Mouse (Mus musculus) neural tube, embryonic 13.5 days (tissue): ENCODE results near the gene Ola1. TPM values are rescaled to one million over a fixed set of nuclear protein-coding genes. Genes with fewer than 3 reads are reported as not detected.

Source experiments
- ATAC-seq: fragments of 200-750 bp; cut with Nextera tagmentation; 2 replicates; pipeline ENCODE4 v1.8.0; 2017; ENCODE audit warnings: low read depth, mild to moderate bottlenecking, moderate TSS enrichment, moderate library complexity
- H3K27ac ChIP-seq: fragments of 300-500 bp; sonication (generic); replicated peaks from 2 replicates; pipeline ENCODE4 v1.5.1; 2015; ENCODE audit warnings: moderate library complexity, mild to moderate bottlenecking, inconsistent platforms
- H3K27me3 ChIP-seq: fragments of 300-500 bp; sonication (generic); 2 replicates; pipeline ENCODE4 v1.6.1; 2015; ENCODE audit warnings: mild to moderate bottlenecking, inconsistent platforms
- H3K36me3 ChIP-seq: fragments of 300-500 bp; sonication (generic); 2 replicates; pipeline ENCODE4 v1.6.1; 2015; ENCODE audit warnings: mild to moderate bottlenecking, inconsistent platforms
- H3K4me1 ChIP-seq: fragments of 300-500 bp; sonication (generic); replicated peaks from 2 replicates; pipeline ENCODE4 v1.6.1; 2015; ENCODE audit warnings: inconsistent platforms
- H3K4me2 ChIP-seq: fragments of 300-500 bp; sonication (generic); 2 replicates; pipeline ENCODE4 v1.6.1; 2015; ENCODE audit warnings: inconsistent platforms, mild to moderate bottlenecking, moderate library complexity
- H3K4me3 ChIP-seq: fragments of 300-500 bp; sonication (generic); 2 replicates; pipeline ENCODE4 v1.5.1; 2015; ENCODE audit warnings: mild to moderate bottlenecking, inconsistent platforms
- H3K9ac ChIP-seq: fragments of 300-500 bp; sonication (generic); 2 replicates; pipeline ENCODE4 v1.6.1; 2015; ENCODE audit warnings: moderate library complexity, mild to moderate bottlenecking, inconsistent platforms
- H3K9me3 ChIP-seq: fragments of 300-500 bp; sonication (generic); 2 replicates; pipeline ENCODE4 v1.6.1; 2016; ENCODE audit warnings: inconsistent platforms
- WGBS: fragments of 180-500 bp; shearing (Covaris S2); methylation state at CpG from one replicate; pipeline ENCODE4 v1.1.7; 2015; 5-methylcytosine and 5-hydroxymethylcytosine counted together
- polyA plus RNA-seq: library from polyadenylated mRNA; unstranded; fragments of >200 nt; fragmentation: Nextera tagmentation; extraction: Ambion mirVana; gene quantifications from 2 replicates; pipeline ENCODE4 v1.2.1, GENCODE M21; 2015

Gene Ola1
- polyA plus RNA-seq, 1 experiment from 2014 or later = 102 TPM

DNA sequence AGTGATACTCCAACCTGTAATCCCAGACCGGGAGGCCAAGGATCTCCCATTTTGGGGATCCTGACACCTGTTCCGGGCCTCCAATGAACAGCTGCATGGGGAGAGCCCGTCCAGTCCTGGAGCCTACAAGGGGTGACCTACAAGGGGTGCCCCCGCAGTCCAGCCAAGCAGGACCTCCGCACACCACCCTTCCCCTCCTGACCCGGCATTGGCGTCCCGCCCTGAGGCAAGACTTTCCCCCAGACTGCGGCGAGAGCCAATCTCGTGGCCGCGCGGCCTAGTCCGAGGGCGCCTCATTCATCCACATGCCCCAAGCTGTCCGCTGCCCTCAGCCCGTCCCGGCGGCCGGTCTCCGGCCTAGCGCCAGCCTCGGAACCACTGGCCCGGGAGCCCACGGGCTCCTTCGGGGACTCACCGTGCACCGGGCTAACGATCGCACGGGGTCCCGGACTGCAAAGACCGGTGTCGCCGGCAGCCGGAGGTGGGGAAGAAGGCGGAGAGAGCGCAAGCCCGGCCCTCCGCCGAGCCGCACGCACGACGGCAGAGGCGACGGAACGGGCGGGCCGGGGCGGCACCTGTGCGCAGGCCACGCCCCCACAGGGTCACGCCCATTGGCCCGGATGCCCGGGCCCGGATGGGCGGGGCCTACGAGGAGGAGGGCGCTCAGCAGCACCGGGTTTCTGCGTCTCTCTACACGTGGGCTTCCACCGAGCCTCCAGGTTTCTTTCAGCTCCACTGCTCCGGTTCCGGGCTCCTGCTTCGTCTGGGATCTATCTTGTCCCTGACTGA is 4.7 kb downstream of the Ola1 start:
- Histone ChIP-seq H3K36me3 (peaks cover 8% of the 10 kb centered on the region), H3K9ac (peak overlapping the region; percentile 89), H3K27ac (peak overlapping the region; percentile 38; the same call in 1 of the 2 replicates), H3K27me3 (no peaks in the 10 kb centered on the region; the same call in 1 of the 2 replicates), H3K4me1 (peaks cover 22% of the 10 kb centered on the region), H3K9me3 (no peaks in the 10 kb centered on the region), H3K4me3 (peak overlapping the region; percentile 80), H3K4me2 (peak overlapping the region; percentile 89)
- WGBS = under 1% methylated on average over 64 of the region's 68 CpGs
- peak; percentile 97 for ATAC-seq

DNA sequence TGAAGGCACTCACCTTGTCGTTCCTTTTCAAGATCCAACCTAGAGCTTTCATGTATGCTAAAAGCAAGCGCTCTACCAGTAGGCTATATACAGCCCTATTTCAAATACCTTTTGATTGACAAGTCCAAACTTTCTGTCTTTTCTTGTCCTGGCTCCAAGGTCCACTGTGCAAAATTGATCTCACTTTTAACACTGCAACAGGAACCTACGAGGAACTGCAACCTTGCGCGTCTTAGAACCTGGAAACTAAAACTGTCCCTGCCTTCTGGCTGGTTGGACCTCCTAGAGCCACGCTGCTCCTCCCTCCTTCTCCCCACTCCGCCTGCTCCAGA is 5.2 kb downstream of the Ola1 start:
- no peaks in the 10 kb centered on the region; the same call in 1 of the 2 replicates for H3K27me3 ChIP-seq
- H3K27ac ChIP-seq = 0 out of 2 replicates have a peak overlapping the region, but pooled peaks have one; percentile 38
- H3K9ac ChIP-seq = peak overlapping the region; percentile 89
- H3K4me2 ChIP-seq = peak overlapping the region; percentile 89
- H3K4me3 ChIP-seq = peak overlapping the region; percentile 80
- H3K4me1 ChIP-seq = peaks cover 22% of the 10 kb centered on the region
- 26% methylated on average over 7 of the region's 7 CpGs for WGBS
- H3K36me3 ChIP-seq = peaks cover 10% of the 10 kb centered on the region
- no peaks in the 10 kb centered on the region for H3K9me3 ChIP-seq
- ATAC-seq = no peak; the same call in 1 of the 2 replicates

DNA sequence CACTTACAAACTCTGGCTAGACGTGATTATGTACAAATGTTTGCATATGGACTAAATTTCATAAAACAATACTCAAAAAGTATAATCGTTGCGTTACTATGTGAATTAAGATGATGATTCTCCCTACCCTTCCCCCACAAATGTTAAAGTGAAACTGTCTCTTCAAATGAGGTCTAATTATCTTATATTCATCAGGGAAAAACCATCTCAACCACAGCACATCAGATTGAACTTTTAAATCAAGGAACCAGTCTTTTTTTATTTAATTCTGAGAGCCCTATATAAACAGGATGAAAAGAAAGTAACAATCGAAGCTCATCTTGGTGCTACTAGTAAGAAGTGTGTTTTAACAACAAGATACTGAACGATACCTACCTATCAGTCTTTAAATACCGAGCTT is 14.4 kb downstream of the Ola1 start:
- Histone ChIP-seq H3K4me2 (no peak overlapping the region), H3K4me1 (no peaks in the 10 kb centered on the region), H3K9me3 (no peaks in the 10 kb centered on the region), H3K4me3 (no peak overlapping the region), H3K27me3 (no peaks in the 10 kb centered on the region), H3K9ac (no peak overlapping the region), H3K36me3 (peaks cover 13% of the 10 kb centered on the region; the same call in 1 of the 2 replicates), H3K27ac (no peak overlapping the region)
- ATAC-seq = no peak
- WGBS = 91% methylated on average over 6 of the region's 6 CpGs

DNA sequence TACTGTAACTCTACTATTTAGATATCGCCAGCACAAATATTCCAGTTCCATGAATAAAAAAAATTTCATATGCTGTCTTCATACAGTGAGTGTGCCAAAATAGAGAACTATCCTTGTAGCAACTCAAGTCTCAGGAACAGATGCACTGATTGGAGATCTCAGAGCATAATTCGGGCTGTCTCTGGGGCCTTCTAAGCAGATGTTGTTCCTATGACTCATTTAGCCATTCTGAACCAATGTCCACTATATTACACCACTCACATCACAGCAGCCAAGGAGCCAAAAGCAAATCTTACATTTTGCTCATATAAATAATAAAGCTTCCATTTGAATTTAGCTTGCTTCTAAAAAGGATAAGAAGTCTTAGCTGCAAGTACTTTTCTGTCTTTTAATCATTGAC is 30.2 kb downstream of the Ola1 start:
- Histone ChIP-seq H3K9ac (no peak overlapping the region), H3K9me3 (no peaks in the 10 kb centered on the region), H3K36me3 (no peaks in the 10 kb centered on the region), H3K4me2 (no peak overlapping the region), H3K27me3 (no peaks in the 10 kb centered on the region), H3K27ac (no peak overlapping the region), H3K4me1 (no peaks in the 10 kb centered on the region), H3K4me3 (no peak overlapping the region)
- 99% methylated on average over 2 of the region's 2 CpGs for WGBS
- ATAC-seq = no peak

DNA sequence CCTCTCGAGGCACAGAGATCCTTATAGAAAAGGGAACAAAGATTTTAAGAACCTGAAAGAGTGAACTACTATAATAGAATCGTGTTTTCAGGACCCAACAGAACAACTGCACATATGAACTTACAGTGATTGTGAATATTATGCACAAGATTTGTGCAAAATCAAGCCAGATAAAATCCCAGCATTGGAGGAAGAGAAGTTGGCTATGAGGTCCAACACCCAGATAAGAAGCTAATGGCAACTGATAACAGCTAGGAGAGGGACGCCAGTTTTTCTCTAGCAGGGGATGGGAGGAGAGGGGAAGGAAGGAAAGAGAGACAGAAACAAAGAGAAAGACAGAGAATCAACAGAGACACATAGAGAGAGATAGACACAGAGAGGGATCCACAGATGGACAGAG is 33.5 kb downstream of the Ola1 start:
- no peak for ATAC-seq
- Histone ChIP-seq H3K4me2 (no peak overlapping the region), H3K27me3 (no peaks in the 10 kb centered on the region), H3K27ac (no peak overlapping the region), H3K4me1 (no peaks in the 10 kb centered on the region), H3K4me3 (no peak overlapping the region), H3K9me3 (no peaks in the 10 kb centered on the region), H3K36me3 (no peaks in the 10 kb centered on the region), H3K9ac (no peak overlapping the region)
- 90% methylated on average over 3 of the region's 3 CpGs for WGBS

DNA sequence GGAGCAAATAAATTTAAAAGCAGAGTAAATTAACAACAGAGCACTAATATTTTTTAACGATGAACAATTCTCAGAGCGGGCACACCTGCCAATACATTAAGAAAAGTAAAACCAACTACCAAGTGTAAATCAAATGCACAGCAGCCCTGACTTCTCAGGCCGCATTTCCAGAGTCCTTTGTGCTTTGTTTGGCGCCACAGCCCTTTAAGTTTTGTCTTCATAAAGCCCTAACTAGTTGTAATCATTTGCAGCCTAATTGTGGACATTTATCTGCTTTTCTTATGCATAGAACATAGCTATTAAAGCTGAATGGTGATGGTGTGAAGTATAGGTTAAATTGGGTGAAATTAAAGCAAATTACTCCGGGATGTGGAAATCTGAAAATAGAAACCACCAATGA is 49.2 kb downstream of the Ola1 start:
- no peak overlapping the region for H3K9ac ChIP-seq
- H3K4me3 ChIP-seq = no peak overlapping the region
- 41% methylated on average over 5 of the region's 5 CpGs for WGBS
- H3K4me1 ChIP-seq = 0 out of 2 replicates have a peak, but pooled peaks cover 3% of the 10 kb centered on the region
- no peak overlapping the region for H3K4me2 ChIP-seq
- no peak for ATAC-seq
- no peak overlapping the region for H3K27ac ChIP-seq
- no peaks in the 10 kb centered on the region for H3K36me3 ChIP-seq
- H3K27me3 ChIP-seq = no peaks in the 10 kb centered on the region
- H3K9me3 ChIP-seq = no peaks in the 10 kb centered on the region

- ATAC-seq = no peak
- H3K4me1 ChIP-seq = 0 out of 2 replicates have a peak, but pooled peaks cover 3% of the 10 kb centered on the region
- no peak overlapping the region for H3K4me3 ChIP-seq
- no peak overlapping the region for H3K4me2 ChIP-seq
- no peaks in the 10 kb centered on the region for H3K27me3 ChIP-seq
- H3K36me3 ChIP-seq = no peaks in the 10 kb centered on the region
- H3K9me3 ChIP-seq = no peaks in the 10 kb centered on the region
- no peak overlapping the region for H3K27ac ChIP-seq
- no peak overlapping the region for H3K9ac ChIP-seq
These were observed 51.6 kb downstream of the Ola1 start for GRCm38 (mm10) chr2:73167126-73167525.

DNA sequence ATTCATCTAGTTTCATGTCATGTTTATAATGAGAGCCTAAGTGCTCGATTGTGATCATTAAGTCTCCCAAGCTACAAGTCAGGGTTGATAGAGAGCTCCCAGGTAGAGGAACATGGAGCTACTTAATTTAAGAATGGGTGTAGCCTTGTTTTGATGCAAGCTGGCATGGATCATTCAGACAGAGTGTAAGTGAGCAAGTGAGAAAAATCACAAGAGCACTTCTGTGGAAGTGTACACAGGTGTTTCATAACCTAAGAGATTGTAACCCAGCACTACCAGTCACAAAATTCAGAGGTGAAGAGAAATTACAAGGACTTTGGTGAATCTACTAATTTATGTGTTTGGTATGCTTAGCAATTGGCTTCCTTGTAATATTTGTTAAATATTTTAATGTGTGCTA is 54.1 kb downstream of the Ola1 start:
- H3K9ac ChIP-seq = no peak overlapping the region
- no peak overlapping the region for H3K27ac ChIP-seq
- no peak for ATAC-seq
- no peak overlapping the region for H3K4me2 ChIP-seq
- WGBS = 81% methylated on average over 1 of the region's 1 CpGs
- H3K4me3 ChIP-seq = no peak overlapping the region
- 0 out of 2 replicates have a peak, but pooled peaks cover 3% of the 10 kb centered on the region for H3K4me1 ChIP-seq
- H3K9me3 ChIP-seq = no peaks in the 10 kb centered on the region
- no peaks in the 10 kb centered on the region for H3K27me3 ChIP-seq
- no peaks in the 10 kb centered on the region for H3K36me3 ChIP-seq

- Histone ChIP-seq H3K27ac (no peak overlapping the region), H3K9me3 (no peaks in the 10 kb centered on the region), H3K4me2 (no peak overlapping the region), H3K4me3 (no peak overlapping the region), H3K4me1 (0 out of 2 replicates have a peak, but pooled peaks cover 3% of the 10 kb centered on the region), H3K27me3 (no peaks in the 10 kb centered on the region), H3K9ac (no peak overlapping the region), H3K36me3 (peaks cover 6% of the 10 kb centered on the region)
- no peak for ATAC-seq
- 90% methylated on average over 2 of the region's 2 CpGs for WGBS
These were observed 58.0 kb downstream of the Ola1 start for GRCm38 (mm10) chr2:73160772-73161171.

- Histone ChIP-seq H3K4me3 (no peak overlapping the region), H3K27ac (no peak overlapping the region), H3K4me1 (0 out of 2 replicates have a peak, but pooled peaks cover 3% of the 10 kb centered on the region), H3K36me3 (peaks cover 16% of the 10 kb centered on the region), H3K27me3 (no peaks in the 10 kb centered on the region), H3K9ac (no peak overlapping the region), H3K4me2 (no peak overlapping the region), H3K9me3 (no peaks in the 10 kb centered on the region)
- WGBS = 70% methylated on average over 3 of the region's 3 CpGs
- ATAC-seq = no peak
These were observed 61.5 kb downstream of the Ola1 start for GRCm38 (mm10) chr2:73157202-73157601.

DNA sequence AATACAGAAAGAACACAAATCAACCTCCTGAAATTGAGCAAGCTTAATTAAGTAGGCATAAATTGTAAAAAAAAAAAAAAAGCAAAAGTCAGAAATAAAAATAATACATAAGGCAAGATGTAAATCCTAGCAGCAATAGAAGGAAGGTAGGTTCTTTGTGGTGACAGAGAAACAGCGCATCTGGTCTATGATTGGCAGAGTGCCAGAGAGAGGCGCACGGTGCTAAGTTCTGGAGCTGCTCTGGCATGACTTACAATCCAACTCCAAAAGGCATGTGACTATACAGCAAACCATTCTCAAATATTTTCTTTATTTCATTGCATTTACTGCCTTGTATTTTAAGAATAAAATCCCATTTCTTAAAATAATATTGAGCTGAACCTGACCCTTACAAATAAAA is 68.2 kb downstream of the Ola1 start:
- no peak overlapping the region for H3K4me3 ChIP-seq
- H3K36me3 ChIP-seq = peaks cover 7% of the 10 kb centered on the region
- no peaks in the 10 kb centered on the region for H3K9me3 ChIP-seq
- 41% methylated on average over 3 of the region's 3 CpGs for WGBS
- no peaks in the 10 kb centered on the region for H3K4me1 ChIP-seq
- H3K4me2 ChIP-seq = no peak overlapping the region
- no peak overlapping the region for H3K9ac ChIP-seq
- H3K27ac ChIP-seq = no peak overlapping the region
- 0 out of 2 replicates have a peak, but pooled peaks cover 6% of the 10 kb centered on the region for H3K27me3 ChIP-seq
- ATAC-seq = no peak

- Histone ChIP-seq H3K9me3 (no peaks in the 10 kb centered on the region), H3K4me3 (no peak overlapping the region), H3K4me1 (peaks cover 12% of the 10 kb centered on the region), H3K4me2 (no peak overlapping the region), H3K27me3 (0 out of 2 replicates have a peak, but pooled peaks cover 6% of the 10 kb centered on the region), H3K9ac (no peak overlapping the region), H3K27ac (no peak overlapping the region), H3K36me3 (no peaks in the 10 kb centered on the region)
- ATAC-seq = no peak
- 55% methylated on average over 2 of the region's 2 CpGs for WGBS
These were observed 72.6 kb downstream of the Ola1 start for GRCm38 (mm10) chr2:73146111-73146510.

- Histone ChIP-seq H3K4me2 (no peak overlapping the region), H3K36me3 (no peaks in the 10 kb centered on the region), H3K4me1 (peaks cover 20% of the 10 kb centered on the region), H3K4me3 (no peak overlapping the region), H3K27me3 (0 out of 2 replicates have a peak, but pooled peaks cover 6% of the 10 kb centered on the region), H3K9me3 (no peaks in the 10 kb centered on the region), H3K27ac (no peak overlapping the region), H3K9ac (no peak overlapping the region)
- ATAC-seq = no peak
- 17% methylated on average over 2 of the region's 2 CpGs for WGBS
These were observed 75.0 kb downstream of the Ola1 start for GRCm38 (mm10) chr2:73143732-73144131.
